Mouse (Mus musculus) retina, postnatal 1 day (tissue): ENCODE data around the gene Plscr1.

Experiments
- DNase-seq: peaks from one replicate; pipeline ENCODE4 v3.0.0-alpha.2; 2012

The Plscr1 gene

DNA sequence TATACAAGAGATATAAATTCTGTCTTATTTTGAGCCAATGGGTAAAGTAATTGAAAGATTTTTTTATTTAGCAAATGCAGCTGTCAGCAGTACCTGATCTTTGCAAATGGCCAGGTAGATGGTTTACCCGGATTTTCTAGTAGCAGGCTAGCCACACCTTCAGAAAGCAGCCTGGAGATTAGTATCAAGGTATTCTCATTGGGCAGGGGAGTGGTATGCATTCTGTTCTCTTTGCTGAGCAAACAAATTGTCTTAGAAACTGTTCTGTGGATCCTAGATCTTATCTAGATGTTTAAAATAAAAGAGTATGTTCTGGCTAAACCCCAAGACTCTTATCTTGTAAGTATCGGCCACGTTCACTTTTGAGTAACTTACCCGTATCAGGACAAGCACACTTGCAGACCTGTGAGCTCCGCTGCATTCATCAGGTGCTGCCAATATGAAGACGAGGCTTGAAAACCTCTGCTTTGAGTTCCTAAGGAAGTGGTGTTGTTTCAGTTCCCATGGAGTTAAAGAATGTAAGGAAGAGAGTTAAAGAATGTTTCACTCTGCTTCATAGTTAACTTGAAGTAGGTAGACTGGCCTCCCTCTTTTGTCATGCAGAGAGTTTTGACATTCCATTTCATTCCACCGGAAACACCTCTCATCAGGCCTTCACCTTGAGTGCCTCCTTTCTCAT, 11.1 kb downstream of the Plscr1 start:
- no peak for DNase-seq

DNA sequence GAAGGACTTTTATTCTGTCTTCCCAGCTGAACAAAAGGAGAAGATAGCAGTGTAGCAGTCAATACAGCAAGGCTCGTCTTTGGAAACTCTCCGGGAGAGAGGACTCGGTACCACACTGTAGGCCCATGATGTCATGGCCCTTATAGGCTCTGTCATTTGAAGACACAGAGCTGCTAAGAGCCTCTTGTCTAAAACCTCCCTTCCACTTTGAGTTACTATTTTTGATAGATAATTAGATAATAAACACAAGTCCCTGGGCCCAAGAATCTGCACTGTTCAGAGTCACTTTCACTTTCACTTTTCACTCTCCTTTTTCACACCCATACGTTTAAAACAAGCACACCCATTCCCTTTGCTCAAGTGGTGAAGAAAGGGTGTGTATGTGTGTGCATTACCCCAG, 16.2 kb downstream of the Plscr1 start:
- no peak for DNase-seq

DNA sequence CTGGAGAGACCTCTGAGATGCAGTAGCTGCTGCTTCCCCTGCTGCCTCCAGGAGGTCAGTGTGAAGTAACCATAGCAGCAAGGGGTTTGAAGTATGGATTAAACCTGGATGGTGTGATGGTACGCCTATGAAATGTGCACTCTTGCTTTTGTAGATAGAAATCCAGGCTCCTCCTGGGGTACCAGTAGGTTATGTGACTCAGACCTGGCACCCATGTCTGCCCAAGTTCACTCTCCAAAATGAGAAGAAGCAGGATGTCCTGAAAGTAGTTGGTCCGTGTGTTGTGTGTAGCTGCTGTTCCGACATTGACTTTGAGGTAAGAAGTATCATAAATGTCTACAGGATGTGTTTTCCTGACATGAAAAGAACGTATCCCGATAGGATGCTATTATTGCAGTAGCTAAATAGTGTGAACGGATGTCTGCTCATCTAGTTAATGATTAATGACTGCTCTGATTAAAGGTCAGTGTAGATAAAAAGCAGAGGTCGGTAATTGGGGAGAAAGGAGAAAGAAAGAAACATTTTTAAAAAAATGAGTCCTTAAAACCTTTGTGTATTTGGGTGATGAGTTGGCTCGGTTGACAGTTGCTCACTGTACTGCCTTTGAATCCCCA, 17.1 kb downstream of the Plscr1 start:
- no peak for DNase-seq

DNA sequence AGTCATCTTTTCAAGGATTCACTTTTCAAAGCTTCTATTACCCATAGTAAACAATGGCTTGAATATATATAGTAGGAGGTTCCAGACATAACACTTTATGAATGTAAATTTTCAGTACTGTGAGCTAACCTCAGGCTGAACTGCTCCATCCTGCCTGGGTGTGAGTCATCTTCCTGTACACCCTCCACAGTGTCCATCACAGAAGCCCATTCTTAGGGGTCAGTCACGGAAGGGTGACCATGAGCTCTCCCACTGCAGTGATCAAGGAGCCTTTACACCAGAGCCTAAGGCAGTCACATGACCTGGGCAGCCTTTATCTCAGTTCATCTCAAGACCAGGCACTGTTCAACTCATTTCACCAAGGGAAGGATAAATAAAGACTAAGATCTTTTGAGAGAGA, 18.2 kb downstream of the Plscr1 start:
- no peak for DNase-seq

DNA sequence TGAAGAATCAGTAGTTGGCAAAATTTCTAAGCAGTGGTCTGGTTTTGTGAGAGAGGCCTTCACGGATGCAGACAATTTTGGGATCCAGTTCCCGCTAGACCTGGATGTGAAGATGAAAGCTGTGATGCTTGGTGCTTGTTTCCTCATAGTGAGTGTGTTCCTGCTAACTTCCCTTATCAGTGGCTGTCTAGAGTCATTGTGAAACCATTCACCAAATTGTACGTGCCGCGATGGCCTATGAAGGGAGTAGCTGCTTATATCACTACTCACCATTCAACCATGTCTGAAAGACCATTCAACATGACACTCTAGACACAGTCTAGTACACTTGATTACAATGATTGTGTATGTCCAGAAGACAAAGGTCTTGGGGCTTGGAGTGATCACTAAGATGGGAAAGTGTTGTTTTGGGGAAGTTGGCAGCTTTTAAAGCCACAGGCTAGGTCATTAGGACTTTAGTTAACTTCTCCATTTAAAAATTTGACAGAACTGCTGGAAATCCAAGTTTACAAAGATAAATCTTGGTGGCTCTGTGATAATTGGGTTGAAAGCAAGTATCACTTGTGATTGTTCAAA, 20.4 kb downstream of the Plscr1 start:
- no peak for DNase-seq

DNA sequence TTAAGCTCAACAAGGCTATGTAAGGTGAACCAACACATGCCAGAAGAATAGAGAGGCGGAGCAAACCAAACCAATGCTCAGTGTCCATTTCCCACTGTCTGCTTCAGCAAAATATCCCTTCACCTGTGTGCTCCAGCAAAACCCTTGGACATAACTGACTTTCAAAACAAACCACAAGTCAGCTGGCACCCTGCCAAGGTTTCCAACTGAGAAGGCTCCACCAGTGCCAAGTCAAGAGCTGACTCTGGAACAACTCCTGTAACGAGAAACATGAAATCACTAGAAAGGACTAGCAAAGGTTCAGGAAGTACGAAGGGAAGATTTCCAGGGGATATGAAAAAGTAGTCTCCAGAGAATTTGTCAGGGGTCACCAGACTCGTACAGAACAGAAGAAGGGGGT, 21.4 kb downstream of the Plscr1 start:
- DNase-seq: no peak

DNA sequence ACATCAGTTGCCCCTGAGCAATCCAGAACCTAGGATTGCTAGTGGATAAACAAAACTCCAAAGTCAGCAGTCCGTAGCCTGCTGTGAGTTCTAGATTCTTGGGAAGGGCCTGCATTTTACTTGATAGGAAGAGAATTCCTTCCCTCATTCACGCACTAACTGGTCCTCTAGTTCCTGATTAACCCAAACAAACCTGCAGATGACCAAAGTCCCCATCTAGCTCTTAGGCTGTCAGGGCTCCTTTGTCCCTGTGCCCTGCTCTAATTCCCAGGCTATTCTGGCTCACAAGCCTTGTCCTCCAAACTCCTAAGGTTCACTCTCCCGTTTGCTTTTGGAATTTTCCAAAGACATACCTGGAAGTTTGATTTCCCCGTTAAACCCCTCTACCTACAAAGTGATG, 23.1 kb downstream of the Plscr1 start:
- no peak for DNase-seq

DNA sequence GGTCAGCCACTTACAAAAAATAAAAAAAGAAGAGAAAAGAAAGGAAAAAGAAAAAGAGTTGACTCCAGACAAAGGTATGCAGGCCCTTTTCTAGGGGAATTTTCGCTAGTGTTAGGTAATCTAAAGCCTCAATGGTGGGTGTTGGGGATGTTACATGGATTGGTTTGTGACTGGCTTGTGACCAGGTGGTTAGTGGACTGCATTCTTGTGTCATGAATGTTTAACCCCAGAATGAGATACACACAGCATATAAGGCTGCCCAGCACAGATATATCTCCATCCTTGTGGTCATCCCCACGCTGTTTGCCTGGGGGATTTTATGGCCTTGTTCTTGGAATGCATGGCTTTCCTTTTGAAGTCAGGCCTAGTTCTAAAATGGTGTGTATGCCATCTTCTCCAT, 23.7 kb downstream of the Plscr1 start:
- DNase-seq: no peak

DNA sequence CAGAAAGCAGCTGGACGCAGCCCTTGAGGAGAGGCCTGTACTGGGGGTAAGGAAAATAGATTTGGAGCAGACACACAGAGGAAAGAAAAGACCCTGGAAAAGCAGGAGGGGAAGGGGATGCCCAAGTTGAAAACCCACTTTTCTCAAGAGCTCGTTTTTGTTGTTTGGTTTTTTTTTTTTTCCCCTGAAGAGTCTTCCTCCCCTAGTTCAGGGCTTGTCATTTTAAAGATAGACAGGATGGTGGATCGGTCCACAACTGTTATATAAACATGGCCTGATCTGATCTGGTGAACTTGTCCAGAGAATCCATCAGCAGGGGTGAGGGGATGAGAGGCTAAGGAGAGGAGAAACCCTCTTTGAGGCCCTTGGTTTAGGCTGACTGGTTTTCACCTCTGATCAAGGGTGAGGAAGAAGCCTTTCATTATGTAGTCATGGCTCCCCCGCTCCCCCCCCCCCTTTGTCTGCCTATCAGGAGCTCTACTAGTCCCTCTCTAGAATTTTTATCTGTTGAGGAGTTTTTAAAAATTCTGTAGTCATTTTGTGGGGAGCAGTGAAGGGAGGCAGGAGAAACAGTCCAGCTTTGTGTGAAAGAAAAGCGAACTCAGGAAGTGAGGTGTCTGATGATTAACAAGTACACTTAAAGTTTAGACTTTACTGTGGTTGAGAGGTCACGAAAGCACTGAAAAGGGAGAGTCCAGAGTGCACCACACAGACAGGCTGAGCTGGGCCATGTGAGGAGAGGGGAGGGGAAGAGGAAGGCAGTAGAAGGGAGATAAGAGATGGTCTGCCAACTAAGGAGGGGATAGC, 24.6 kb downstream of the Plscr1 start:
- no peak for DNase-seq

DNA sequence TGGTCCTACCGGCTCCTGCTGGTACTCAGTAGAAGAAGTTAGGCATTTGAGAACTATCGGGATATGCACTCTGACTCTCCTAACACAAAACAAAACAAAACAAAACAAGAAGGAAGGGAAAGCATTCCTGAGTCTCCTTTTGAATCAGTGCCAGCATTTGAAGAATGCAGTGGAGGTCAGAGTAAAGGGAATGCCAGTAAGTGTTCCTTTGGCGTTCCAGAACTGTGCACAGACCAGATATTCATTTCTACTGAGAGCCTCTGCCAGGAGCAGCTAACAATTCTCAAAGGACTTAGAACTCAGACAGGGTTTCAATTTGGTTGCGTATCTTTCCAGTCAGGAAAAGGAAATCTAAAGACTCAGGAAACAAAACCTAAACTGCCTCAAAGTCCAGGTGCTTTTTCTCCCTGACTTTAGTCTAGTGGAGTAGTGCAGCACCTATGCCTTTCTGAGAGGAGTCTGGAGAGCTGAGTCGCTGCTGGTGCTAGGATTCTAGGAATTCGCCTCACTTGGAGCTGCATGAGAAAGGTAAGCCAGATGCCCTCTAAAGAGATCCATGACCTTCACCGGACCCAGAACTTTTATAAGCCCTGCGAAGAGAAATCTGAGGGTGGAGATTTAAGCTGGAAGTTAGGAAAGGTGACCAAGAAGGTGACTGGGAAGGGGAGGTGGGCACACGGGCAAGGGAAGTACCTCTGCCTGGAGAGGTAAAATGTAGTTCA, 26.1 kb downstream of the Plscr1 start, which contains the start of gene Plscr2:
TSS of gene Plscr2 (plus strand) at position 117 of the 722 bp plus-strand sequence.
- DNase-seq: no peak

DNA sequence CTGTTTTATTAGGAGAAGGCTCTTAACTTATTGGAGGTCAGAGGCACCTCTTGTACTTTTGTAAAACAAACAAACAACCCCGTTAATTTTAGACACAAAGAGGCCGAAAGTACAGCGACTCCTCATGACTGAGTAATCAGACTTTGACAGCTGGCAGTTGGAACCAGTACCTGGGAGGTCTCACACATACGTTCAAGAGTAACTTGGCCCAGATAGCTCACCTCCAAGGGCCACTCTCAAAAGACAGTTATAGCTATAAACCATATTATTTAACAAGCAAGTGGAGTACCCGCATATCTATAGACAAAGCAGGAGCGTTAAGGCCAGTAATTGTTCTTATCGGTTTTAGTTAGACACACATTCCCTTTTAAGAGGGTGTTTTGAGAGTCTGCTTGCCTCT, 26.8 kb downstream of the Plscr1 start:
- DNase-seq: no peak

DNA sequence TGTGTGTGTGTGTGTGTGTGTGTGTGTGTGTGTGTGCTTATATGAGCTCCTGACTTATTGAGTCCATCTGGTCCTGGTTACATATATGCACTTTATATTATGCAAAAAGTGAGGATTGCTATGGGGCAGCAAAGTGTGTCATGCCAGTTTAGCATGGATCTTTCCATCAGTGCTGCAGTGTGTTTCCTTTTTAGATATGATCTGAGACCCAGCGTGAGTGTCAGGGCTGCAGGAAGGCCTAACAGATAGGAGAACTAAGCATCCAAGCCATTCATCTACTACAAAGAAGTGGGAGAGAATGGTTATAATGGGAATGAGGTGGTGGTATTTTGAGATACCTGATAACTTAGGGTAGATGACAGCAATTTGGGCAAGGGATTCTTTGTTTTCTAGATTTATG, 30.5 kb downstream of the Plscr1 start:
- DNase-seq: no peak

DNA sequence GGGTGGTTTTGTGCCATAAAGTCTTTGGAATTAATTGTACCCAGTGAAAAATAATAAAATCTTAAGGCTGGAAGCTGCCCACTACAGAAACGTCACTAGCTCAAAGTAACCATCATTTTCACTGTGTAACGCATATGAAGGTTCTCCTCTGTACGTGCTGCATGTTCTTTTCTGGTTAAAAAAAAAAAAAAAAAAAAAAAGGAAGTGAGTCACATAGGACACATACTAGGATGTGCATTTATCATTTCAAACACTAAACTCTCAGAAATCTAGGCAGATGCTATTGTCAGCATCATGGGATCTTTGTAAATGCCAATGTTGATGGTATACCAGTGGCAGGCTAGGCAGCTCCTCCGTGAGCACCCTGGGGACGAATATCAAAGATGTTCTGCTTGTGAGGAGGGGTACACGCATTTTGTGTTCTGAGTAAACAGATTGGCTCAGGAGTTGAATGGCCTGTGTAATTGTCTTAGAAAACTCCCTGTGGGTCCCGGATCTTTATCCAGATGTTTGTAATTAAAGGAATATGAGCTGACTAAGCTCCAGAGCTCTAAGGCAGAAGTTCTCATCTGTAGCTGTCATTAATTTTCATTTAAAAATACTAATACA, 33.1 kb downstream of the Plscr1 start:
- DNase-seq: no peak

DNA sequence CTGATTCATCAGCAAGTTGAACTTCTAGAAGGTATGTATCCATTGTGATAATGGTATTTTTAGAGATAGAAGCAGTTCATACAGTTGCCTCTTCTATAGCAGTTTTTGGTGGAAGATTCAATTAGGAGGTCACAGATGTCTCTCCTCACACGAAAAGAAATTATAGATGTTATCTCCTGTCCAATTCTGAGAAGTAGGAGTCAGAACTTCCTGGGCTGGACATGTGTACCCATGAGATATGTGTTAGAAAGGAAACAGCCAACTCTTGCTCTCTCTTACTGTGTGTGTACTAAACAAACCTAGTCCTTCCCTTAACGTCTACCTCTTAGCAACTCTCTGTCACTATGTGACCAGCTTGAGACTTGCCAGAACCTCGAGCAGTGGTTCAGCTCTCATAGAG, 40.1 kb downstream of the Plscr1 start:
- DNase-seq: no peak

DNA sequence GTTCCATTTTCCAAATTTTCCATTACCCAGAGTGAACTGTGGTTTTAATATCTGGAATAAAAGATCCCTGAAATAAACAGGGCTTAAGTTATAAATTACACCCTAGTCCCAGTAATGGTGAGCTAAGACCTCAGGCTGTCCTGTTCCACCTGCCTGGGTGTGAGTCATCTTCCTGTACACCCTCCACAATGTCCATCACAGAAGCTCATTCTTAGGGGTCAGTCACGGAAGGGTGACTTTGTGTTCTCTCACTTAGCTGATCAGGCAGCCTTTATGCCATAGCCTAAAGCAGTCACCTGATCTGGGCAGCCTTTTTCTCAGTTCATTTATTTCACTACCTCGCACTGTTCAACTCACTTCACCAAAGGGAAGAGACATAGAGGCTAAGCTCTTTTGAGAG, 42.6 kb downstream of the Plscr1 start:
- no peak for DNase-seq

DNA sequence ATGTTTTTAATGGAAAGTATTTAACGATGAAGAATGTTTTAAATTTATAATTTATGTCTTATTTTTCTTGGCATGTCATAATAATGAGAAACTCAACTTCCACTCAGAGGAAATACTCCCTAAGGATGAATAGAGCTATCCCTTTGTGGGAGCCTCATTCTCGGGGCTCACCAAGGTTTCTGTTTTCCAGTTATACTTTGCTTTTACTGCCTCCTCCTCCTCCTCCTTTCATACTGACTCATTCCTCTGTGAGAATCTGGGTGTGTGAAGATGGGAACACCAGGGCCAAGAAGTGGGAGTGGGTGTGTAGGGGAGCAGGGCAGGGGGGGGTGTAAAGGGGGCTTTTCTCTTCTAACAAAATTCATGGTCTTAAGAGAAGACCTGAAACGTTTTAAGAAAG, 43.4 kb downstream of the Plscr1 start:
- no peak for DNase-seq

DNA sequence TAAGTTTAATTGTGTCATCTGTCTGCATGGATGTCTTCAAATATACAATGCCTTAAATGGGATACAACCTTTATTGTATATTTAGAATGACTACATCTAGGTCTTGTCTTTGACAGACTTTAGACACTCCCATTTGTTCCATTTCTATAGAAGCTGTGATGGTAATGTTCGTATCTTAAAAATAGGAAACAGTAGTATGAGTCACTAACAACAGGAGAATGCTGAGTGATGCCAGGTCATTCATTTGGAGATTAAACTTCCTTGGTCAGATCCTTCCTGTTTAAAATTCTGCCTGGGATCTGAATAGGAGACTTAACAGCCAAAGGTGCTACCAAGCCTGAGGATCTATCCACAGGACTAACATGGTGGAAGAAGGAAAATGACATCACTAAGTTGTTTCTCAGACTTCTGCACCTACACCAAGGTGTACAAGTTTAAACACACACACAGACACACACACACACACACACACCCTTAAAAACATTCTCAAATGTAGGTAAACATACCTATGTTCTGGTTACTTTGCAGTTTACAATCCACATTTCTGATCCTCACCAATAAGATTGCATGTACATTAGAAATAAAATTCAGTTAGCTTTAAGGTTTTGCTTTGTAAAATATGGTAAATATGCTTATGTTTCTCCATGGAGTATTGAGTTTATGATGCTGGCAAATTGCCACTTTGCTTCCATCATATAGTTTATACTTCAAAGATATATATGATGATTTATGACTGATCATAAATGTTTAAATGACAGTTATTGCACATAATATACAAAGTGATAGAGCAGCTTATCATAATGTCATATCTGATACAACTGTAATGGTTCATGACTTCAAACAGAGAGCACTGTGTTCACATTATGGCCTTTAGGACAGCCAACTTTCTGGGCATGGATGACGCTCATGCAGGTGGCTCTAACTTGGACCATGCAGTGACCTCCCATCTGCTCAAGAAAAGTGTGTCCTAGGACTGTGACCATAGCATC, 44.3 kb downstream of the Plscr1 start:
- no peak for DNase-seq

DNA sequence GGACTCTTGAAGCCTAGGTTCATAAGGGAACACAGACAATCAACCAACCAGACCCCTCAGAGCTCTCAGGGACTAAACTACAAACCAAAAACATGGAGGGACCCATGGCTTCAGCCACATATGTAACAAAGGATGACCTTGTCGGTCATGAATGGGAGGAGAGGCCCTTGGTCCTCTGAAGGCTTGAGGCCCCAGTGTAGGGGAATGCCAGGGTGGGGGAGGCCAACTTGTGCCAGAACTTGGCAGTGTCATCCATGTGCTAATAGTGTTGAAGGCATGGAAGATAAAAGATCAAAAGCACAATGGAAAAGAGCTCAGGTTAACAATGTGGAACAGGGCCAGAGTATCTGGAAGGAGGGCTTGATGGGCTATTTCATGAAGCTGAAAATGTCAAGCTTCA, 48.7 kb downstream of the Plscr1 start:
- DNase-seq: no peak

DNA sequence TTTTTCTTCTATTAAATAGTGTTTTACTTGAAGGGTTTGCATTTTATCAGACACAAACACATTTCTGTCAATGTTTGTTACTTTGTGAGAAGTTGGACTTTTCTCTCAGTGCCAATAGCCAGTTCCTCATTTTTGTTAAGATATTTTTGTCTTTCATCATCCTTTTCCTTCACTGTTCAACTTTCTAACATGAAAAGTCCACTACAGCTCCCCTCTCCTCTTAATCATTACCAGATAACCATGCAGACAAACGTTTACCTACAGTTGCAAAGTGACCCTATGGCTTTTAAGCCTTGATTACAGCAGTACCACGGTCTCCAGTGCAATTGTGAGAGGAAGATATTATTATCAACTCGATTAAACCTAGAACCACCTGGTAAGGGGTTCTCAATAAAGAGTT, 51.7 kb downstream of the Plscr1 start:
- no peak for DNase-seq

DNA sequence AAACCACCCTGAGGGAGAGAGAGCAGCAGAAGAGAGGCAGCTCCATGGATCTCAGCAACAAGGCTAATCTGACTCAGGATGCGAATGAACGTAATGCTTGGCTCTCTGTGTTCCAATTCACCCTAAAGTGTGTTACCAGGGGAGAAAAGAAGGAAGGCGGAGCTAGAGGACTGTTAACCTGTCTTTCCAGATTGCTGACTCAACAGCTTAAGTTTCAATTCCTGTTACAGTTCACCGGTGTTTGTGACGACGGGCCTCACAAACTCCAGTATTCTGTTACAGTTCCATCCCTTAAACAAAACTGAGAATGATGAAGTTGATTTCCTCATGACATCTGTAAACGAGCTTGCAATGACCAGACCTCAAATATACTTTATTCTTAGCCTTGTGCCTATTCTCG, 55.5 kb downstream of the Plscr1 start:
- DNase-seq: no peak

DNA sequence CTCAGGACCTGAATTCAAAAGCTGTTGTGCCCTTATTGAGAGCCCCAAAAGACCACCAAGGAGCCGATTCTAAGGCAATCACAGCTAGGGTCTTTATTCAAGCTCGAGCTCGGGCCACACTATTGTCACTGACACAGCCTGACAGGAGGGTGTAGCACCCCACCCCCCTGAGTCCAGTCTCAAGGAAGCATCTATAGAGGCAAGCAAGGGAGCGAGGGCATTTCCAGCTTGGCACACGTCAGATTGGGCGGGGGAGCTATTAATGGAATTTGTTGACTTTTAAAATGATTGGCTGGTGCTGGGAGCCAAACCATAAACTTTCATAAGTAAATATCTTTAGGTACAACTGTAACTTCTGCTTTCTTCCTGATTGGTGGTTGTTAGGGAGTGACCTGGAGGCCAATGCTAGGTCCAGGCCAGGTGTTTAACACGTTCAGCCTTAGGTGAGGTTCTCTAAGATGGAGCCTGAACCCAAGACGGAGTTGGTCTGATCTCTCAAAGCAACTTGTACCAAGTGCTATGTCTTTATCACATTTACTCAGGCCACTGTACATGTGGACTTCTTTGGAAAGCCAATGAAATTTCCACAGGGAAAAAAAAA, 56.2 kb downstream of the Plscr1 start:
- no peak for DNase-seq
